ENCODE assay signal across 8 mouse cellular contexts in the genomic region with DNA sequence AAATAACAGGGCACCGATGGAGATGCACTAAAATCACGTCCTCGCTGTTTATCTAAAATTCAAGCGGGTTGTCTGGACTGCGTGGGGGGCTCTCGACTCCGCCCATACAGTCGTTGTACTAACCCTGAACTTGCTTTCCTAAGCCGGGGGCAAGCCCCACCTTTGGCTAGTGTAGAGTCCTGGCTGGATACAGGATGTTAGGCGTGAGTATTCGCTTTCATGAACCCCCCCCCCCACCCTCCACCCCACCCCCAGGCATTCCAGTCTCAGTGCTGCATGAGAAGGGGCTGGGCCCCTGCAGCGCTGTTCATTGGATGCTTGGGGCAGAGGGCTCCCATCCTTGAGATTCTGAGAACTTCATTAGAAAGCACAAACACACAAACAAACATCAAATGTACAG. TPM values are rescaled to one million over a fixed set of nuclear protein-coding genes. Genes with fewer than 3 reads are reported as not detected.
DNase-seq lines count a peak whose midpoint lies in the region; ATAC-seq lines count a peak whose summit lies in the region.

No protein-coding gene starts in this region.

- ATAC-seq in neural tube, embryonic 12.5 days (ENCODE audit: low FRiP score, low read depth), result no peak
- ATAC-seq in limb, embryonic 13.5 days (ENCODE audit: low FRiP score, low read depth), result 0 out of 2 replicates have a peak, but pooled peaks have one; percentile 8
- no peak for ATAC-seq in granulocyte monocyte progenitor cell, adult 5-6 weeks (replicated peaks; ENCODE audit: poor library complexity, severe bottlenecking)

- peak; percentile 90 for DNase-seq in heart, adult 11 months
- DNase-seq in heart, postnatal 14 days, result no peak
- DNase-seq in neural tube, embryonic 10.5 days (ENCODE audit: extremely low spot score, low spot score), result no peak
- DNase-seq in spleen, postnatal 14 days (ENCODE audit: low spot score in 2 of 2), result no peak
- no peak for DNase-seq in right cerebral cortex, postnatal 4 days

- no peak overlapping the region for H3K9ac ChIP-seq in neural tube, embryonic 12.5 days
- H3K9ac ChIP-seq in limb, embryonic 13.5 days, result peak overlapping the region; percentile 99

- whole genome bisulfite sequencing in neural tube, embryonic 12.5 days, result 10% methylated on average over 12 of the region's 12 CpGs
- WGBS in limb, embryonic 13.5 days, result 2% methylated on average over 12 of the region's 12 CpGs

- no peak overlapping the region for H3K27ac ChIP-seq in neural tube, embryonic 12.5 days
- peak overlapping the region; percentile 98 for H3K27ac ChIP-seq in limb, embryonic 13.5 days

- no peaks in the 10 kb centered on the region; the same call in 1 of the 2 replicates for H3K9me3 ChIP-seq in neural tube, embryonic 12.5 days
- H3K9me3 ChIP-seq in limb, embryonic 13.5 days, result no peaks in the 10 kb centered on the region

- peak overlapping the region; percentile 94 for H3K4me2 ChIP-seq in neural tube, embryonic 12.5 days (replicated peaks)
- H3K4me2 ChIP-seq in limb, embryonic 13.5 days (replicated peaks), result peak overlapping the region; percentile 92

- 0 out of 2 replicates have a peak, but pooled peaks cover 4% of the 10 kb centered on the region for H3K36me3 ChIP-seq in neural tube, embryonic 12.5 days
- H3K36me3 ChIP-seq in limb, embryonic 13.5 days, result no peaks in the 10 kb centered on the region; the same call in 1 of the 2 replicates

- no peak overlapping the region for H3K4me3 ChIP-seq in neural tube, embryonic 12.5 days
- H3K4me3 ChIP-seq in limb, embryonic 13.5 days, result peak overlapping the region; percentile 87

- H3K27me3 ChIP-seq in neural tube, embryonic 12.5 days (replicated peaks), result peaks cover 9% of the 10 kb centered on the region
- no peaks in the 10 kb centered on the region for H3K27me3 ChIP-seq in limb, embryonic 13.5 days

- peaks cover 40% of the 10 kb centered on the region for H3K4me1 ChIP-seq in neural tube, embryonic 12.5 days
- H3K4me1 ChIP-seq in limb, embryonic 13.5 days, result peaks cover 64% of the 10 kb centered on the region

- intact Hi-C loops in heart, postnatal 14 days (cut with DNase I), result loop anchor here (5.0 kb wide), 1 partner anchor 186 kb away; no protein-coding TSS in a partner anchor

RNA-seq across cellular contexts. Expression of gene Sulf2, which starts 0.7 kb away (rescaled TPM):
- total RNA-seq in heart, postnatal 14 days (2021), result 10 to 100 TPM; 59.3 to 60.7 TPM
- 144 and 152 TPM in 2 replicates for polyA plus RNA-seq in neural tube, embryonic 12.5 days (2016; fragmentation: Nextera tagmentation; extraction: Ambion mirVana)
- polyA plus RNA-seq in limb, embryonic 13.5 days (2015; fragmentation: Nextera tagmentation; extraction: Ambion mirVana), result 171 and 181 TPM in 2 replicates
- 0.26 and 1.1 TPM in 2 replicates for total RNA-seq in granulocyte monocyte progenitor cell, adult 5-6 weeks (2014; fragmentation: Nextera tagmentation)
- total RNA-seq in granulocyte monocyte progenitor cell, adult 5-6 weeks (2017), result 0.78 and 1.9 TPM in 2 replicates

Comparison
In these comparisons a context has a peak if more than half of its experiments do, and no peak if none do; other contexts are left out.
1. RNA of gene Sulf2, which starts 0.7 kb away (total RNA-seq): 59.3 to 60.7 TPM in heart, postnatal 14 days; 0.26 to 1.9 TPM in granulocyte monocyte progenitor cell, adult 5-6 weeks; every median in the first group is over 10 times any median in the second.